Mouse (Mus musculus) intestine, embryonic 16.5 days (tissue): ENCODE results near the gene Gm20388. TPM values are rescaled to one million over a fixed set of nuclear protein-coding genes. Genes with fewer than 3 reads are reported as not detected.

Experiments used
- ATAC-seq: fragments of 200-750 bp; cut with Nextera tagmentation; 2 replicates; pipeline ENCODE4 v1.8.0; 2017; ENCODE audit warnings: moderate TSS enrichment, moderate library complexity
- H3K27ac ChIP-seq: fragments of 300-500 bp; sonication (generic); 2 replicates; pipeline ENCODE4 v1.5.1; 2014; ENCODE audit warnings: mild to moderate bottlenecking, low read length
- H3K27me3 ChIP-seq: fragments of 300-500 bp; sonication (generic); replicated peaks from 2 replicates; pipeline ENCODE4 v1.6.1; 2014; ENCODE audit warnings: low read length, control low read depth, mixed read lengths; ENCODE audit not compliant: control insufficient read depth, insufficient read depth
- H3K36me3 ChIP-seq: fragments of 300-500 bp; sonication (generic); 2 replicates; pipeline ENCODE4 v1.6.1; 2014; ENCODE audit warnings: low read length, control low read depth; ENCODE audit not compliant: control insufficient read depth, insufficient read depth
- H3K4me1 ChIP-seq: fragments of 300-500 bp; sonication (generic); 2 replicates; pipeline ENCODE4 v1.6.1; 2014; ENCODE audit warnings: low read length, control low read depth, mixed read lengths; ENCODE audit not compliant: control insufficient read depth, insufficient read depth
- H3K4me2 ChIP-seq: fragments of 300-500 bp; sonication (generic); 2 replicates; pipeline ENCODE4 v1.6.1; 2014; ENCODE audit warnings: low read depth, low read length, control low read depth
- H3K4me3 ChIP-seq: fragments of 300-500 bp; sonication (generic); 2 replicates; pipeline ENCODE4 v1.5.1; 2014; ENCODE audit warnings: mild to moderate bottlenecking, low read length
- H3K9ac ChIP-seq: fragments of 300-500 bp; sonication (generic); 2 replicates; pipeline ENCODE4 v1.6.1; 2014; ENCODE audit warnings: low read depth, low read length
- H3K9me3 ChIP-seq: fragments of 300-500 bp; sonication (generic); 2 replicates; pipeline ENCODE4 v1.6.1; 2016; ENCODE audit warnings: low read length, control low read depth; ENCODE audit not compliant: control insufficient read depth
- WGBS: fragments of 180-500 bp; shearing (Covaris S2); extraction: QIAGEN DNeasy Blood & Tissue Kit; methylation state at CpG from one replicate; pipeline ENCODE4 v1.1.7; 2014; 5-methylcytosine and 5-hydroxymethylcytosine counted together
- polyA plus RNA-seq: library from polyadenylated mRNA; unstranded; fragments of >200 nt; fragmentation: Nextera tagmentation; extraction: Ambion mirVana; gene quantifications from 2 replicates; pipeline ENCODE4 v1.2.1, GENCODE M21; 2015

Gene Gm20388
- polyA plus RNA-seq, 1 experiment from 2014 or later = 5.8 TPM

DNA sequence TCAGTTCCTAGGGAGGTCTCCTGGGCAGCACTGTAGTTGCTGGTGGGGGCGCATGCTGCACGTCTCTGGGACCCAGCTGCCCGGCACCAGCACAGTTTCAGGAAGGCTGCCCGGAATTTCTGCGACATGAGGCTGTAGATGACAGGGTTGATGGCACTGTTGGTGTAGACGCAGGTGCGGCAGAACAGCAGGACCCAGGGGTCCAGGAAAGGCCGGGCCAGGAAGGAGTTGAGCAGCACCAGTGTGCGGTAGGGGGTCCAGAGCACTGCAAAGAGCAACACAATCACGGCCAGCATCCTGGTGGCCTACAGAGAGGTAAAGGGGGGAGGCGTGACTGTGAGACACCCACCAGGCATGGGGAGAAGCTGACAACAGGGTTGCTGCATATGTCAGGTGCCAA, 2446.6 kb downstream of the Gm20388 start:
- Histone ChIP-seq H3K4me2 (no peak overlapping the region), H3K27ac (no peak overlapping the region), H3K36me3 (no peaks in the 10 kb centered on the region), H3K9ac (0 out of 2 replicates have a peak overlapping the region, but pooled peaks have one; percentile 13), H3K27me3 (no peaks in the 10 kb centered on the region), H3K9me3 (no peaks in the 10 kb centered on the region), H3K4me1 (peaks cover 13% of the 10 kb centered on the region; the same call in 1 of the 2 replicates), H3K4me3 (no peak overlapping the region)
- no peak for ATAC-seq
- 60% methylated on average over 11 of the region's 11 CpGs for WGBS

DNA sequence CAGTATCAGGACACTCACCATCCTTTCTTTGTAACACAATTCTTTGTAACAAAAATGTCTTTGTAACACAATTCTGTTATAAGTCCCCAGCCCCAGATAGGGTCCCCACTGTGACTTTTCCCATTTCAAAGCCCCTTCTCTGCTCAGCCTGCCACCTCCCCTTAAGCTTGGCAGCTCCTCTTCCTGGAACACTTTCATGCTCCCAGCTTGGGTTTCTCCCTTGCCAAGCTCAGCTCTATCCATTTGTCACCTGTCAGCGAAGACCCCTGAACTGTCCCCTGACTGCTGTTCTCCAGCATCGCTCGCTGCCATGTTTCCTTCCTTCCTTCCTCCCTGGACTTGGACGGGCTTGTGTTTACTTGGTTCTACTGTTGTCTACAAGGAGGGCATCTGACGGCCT, 2447.0 kb downstream of the Gm20388 start:
- Histone ChIP-seq H3K4me2 (no peak overlapping the region), H3K27ac (no peak overlapping the region), H3K4me1 (peaks cover 13% of the 10 kb centered on the region; the same call in 1 of the 2 replicates), H3K4me3 (no peak overlapping the region), H3K36me3 (no peaks in the 10 kb centered on the region), H3K9me3 (no peaks in the 10 kb centered on the region), H3K9ac (no peak overlapping the region), H3K27me3 (no peaks in the 10 kb centered on the region)
- WGBS = 71% methylated on average over 5 of the region's 5 CpGs
- no peak for ATAC-seq

DNA sequence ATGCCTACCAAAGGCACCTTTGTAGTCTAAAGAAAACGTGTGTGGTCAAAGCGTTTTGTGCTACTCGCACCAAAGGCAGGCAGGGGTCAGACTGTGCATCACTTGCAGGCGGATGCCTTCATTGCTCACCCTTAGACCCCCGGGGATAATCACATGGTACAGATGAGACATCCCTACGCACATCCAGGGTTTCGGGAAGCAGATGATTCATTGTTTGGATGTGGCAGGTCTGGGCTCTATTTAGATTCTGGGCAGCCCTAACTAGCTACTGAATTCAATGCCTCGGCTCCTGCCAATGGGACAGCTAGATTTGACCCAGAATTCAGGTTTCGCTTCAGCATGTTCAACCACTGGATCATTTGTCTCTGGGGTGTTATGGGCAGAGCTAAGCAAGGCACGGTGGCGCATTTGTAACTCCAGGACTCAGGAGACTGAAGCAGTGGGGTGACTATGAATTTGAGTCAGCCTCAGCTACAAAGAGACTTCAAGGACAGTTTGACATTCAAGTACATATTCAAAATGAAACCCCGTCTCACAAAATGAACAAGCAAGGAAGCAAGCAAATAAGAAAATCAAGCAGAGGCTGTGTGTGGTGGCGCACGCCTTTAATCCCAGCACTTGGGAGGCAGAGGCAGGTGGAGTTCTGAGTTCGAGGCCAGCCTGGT, 2448.6 kb downstream of the Gm20388 start:
- Histone ChIP-seq H3K9ac (no peak overlapping the region), H3K4me1 (peaks cover 10% of the 10 kb centered on the region; the same call in 1 of the 2 replicates), H3K27me3 (no peaks in the 10 kb centered on the region), H3K27ac (no peak overlapping the region), H3K36me3 (no peaks in the 10 kb centered on the region), H3K4me2 (no peak overlapping the region), H3K9me3 (no peaks in the 10 kb centered on the region), H3K4me3 (no peak overlapping the region)
- ATAC-seq = no peak
- WGBS = 78% methylated on average over 15 of the region's 15 CpGs

DNA sequence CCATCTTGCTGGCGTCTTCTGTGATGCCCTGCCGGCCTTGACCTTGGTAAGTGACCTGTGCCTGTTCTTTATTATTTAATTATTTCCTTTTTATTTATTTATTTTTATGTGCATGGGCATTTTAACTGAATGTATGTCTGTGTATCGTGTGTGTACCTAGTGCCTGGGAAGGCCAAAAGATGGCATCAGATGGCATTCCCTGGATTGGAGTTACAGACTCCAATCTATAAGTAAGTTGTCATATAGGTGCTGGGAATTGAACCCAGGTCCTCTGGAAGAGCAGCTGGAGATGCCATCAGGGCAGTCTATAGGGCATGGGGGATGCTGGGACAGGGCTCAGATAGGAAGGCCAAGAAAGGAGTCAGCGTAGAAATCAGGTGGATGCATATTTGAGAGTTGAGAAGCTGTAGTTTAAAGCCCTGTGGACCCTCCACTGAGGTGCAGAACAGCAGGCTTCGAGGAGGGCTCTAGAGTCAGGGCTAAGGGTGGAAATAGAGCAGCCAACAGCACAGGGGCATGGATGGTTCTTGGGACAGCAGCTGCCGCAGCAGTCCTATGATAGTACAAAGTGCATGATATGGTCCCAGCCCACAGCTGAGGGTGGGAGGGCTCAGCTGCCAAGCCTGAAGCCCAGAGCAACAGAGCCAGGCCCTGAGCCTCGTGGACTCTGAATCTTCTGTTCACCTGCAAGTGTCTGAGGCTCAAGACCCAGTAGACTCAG, 2450.2 kb downstream of the Gm20388 start, which contains the start of gene Trhr2:
Gene Trhr2 (minus strand): TSS at position 51 of the 721 bp plus-strand sequence.
- no peak within 1 kb of the TSS for H3K4me3 ChIP-seq
- no peaks in the 10 kb centered on the region for H3K9me3 ChIP-seq
- no peak within 1 kb of the TSS for H3K4me2 ChIP-seq
- H3K9ac ChIP-seq = no peak within 1 kb of the TSS
- no peak within 1 kb of the TSS for H3K27ac ChIP-seq
- H3K27me3 ChIP-seq = no peaks in the 10 kb centered on the region
- ATAC-seq = peak; percentile 70; the same call in 1 of the 2 replicates
- H3K4me1 ChIP-seq = peaks cover 3% of the 10 kb centered on the region; the same call in 1 of the 2 replicates
- H3K36me3 ChIP-seq = no peaks in the 10 kb centered on the region
- WGBS = 71% methylated on average over 7 of the region's 7 CpGs

DNA sequence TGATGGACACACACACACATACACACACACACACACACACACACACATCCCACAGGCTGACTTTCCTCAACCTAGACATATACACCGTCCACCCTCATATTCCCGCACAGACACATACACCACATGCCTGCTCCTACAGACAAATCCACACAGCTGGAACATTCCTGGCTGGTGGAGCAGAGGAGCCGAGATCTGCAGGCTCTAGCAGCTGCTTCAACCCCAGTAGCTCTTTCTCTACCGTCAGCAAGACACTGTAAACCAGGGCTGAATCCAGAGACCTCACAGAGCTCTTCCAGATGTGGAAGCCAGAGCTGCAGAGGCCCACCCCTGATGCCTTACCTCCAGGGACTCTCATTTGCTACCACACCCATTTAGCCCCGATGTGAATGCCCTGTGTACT, 2451.6 kb downstream of the Gm20388 start:
- Histone ChIP-seq H3K9ac (no peak overlapping the region), H3K9me3 (no peaks in the 10 kb centered on the region), H3K4me1 (no peaks in the 10 kb centered on the region), H3K4me3 (no peak overlapping the region), H3K27ac (no peak overlapping the region), H3K36me3 (no peaks in the 10 kb centered on the region), H3K4me2 (no peak overlapping the region), H3K27me3 (no peaks in the 10 kb centered on the region)
- peak; percentile 18; the same call in 1 of the 2 replicates for ATAC-seq
- WGBS = 38% methylated on average over 5 of the region's 5 CpGs

DNA sequence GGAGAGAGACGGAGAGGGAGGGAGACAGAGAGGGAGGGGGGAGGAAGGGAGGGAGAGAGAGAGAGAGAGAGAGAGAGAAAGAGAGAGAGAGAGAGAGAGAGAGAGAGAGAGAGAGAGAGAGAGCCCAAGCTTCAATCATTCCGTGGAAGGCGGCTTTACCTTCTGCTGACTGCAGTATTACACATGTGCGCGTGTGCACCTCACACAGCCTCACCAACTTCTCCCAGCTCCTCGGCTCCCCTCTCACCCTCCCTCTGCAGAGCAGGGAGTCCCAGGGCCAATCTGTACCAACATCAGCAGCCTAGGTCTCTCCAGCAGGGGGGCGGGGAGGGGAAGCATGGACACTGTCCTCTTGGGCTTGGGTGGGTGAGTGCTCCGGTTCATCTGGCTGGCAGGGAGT, 2452.3 kb downstream of the Gm20388 start:
- Histone ChIP-seq H3K27me3 (no peaks in the 10 kb centered on the region), H3K36me3 (no peaks in the 10 kb centered on the region), H3K9me3 (no peaks in the 10 kb centered on the region), H3K4me3 (no peak overlapping the region), H3K9ac (no peak overlapping the region), H3K27ac (no peak overlapping the region), H3K4me1 (no peaks in the 10 kb centered on the region), H3K4me2 (no peak overlapping the region)
- whole genome bisulfite sequencing = 30% methylated on average over 8 of the region's 8 CpGs
- ATAC-seq = no peak

DNA sequence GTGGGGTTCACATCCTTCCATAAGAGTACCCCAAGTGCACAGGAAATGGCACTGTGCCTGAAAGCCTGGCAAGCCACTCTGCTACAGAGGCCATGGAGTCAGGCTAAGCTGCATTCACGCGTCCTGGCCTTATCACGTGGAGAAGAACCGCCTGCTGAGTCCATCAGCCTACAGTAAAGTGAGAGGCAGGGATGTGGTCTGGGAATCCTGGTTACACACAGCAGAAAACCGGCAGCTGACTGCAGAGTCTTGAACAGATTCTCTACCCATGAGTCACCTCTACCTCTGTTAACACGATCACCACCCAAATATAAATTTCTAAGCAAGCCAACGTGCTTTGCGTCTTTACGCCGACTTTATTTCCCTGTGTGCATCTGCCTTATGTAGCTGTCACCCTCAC, 2457.9 kb downstream of the Gm20388 start:
- WGBS = 68% methylated on average over 10 of the region's 10 CpGs
- no peak for ATAC-seq
- H3K9ac ChIP-seq = no peak overlapping the region

DNA sequence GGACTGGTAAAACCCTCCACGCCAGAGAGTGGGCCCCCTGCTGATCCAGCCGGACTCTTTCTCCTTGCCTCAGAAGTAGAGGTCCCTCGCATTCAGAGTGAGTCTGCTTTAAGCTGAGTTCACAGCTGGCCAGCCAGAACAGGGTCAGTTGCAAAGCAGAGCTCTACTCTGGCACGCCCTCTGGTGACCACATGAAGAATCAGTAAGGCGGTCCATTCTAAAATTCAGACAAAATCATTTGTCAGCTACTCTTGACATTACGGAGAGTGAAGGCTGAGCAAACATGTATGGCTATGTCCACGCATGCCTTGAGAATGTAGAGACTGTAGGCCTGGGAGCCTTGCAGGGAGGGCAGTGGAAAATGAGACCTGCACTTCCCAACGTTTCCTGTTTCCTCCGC, 2459.0 kb downstream of the Gm20388 start:
- H3K9ac ChIP-seq = no peak overlapping the region
- peak; percentile 66 for ATAC-seq

More for the DNA sequence above, 2457.9 kb downstream of the Gm20388 start:
- H3K4me3 ChIP-seq = no peak overlapping the region
- H3K9me3 ChIP-seq = no peaks in the 10 kb centered on the region
- no peak overlapping the region for H3K27ac ChIP-seq
- H3K36me3 ChIP-seq = no peaks in the 10 kb centered on the region
- no peak overlapping the region for H3K4me2 ChIP-seq
- H3K4me1 ChIP-seq = no peaks in the 10 kb centered on the region
- H3K27me3 ChIP-seq = no peaks in the 10 kb centered on the region

DNA sequence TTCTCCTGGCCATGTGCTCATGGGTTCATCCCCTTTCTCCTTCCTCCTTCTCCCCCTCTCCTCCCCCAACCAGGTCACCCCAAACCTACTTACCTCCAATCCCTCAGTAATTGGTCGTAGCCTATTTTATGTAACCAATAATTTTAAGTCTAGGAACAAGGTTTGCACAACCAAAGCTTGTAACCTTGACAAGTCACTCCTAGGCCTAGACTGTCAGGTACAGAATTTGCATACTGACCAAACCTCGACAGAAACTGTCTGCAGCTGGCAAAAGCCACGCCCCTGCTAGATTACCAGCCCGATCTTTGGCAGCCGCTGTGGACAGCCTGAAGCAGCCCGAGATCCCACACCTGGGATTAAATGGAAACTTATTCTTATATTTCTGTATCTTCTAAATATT, 2461.1 kb downstream of the Gm20388 start:
- ATAC-seq = no peak
- no peaks in the 10 kb centered on the region for H3K4me1 ChIP-seq
- H3K9ac ChIP-seq = no peak overlapping the region
- H3K4me2 ChIP-seq = no peak overlapping the region
- H3K4me3 ChIP-seq = no peak overlapping the region
- 67% methylated on average over 6 of the region's 6 CpGs for WGBS
- no peaks in the 10 kb centered on the region for H3K27me3 ChIP-seq
- no peaks in the 10 kb centered on the region for H3K36me3 ChIP-seq
- no peaks in the 10 kb centered on the region for H3K9me3 ChIP-seq
- H3K27ac ChIP-seq = no peak overlapping the region

More for the DNA sequence above, 2459.0 kb downstream of the Gm20388 start:
- Histone ChIP-seq H3K4me3 (no peak overlapping the region), H3K27ac (no peak overlapping the region), H3K9me3 (no peaks in the 10 kb centered on the region), H3K4me1 (no peaks in the 10 kb centered on the region), H3K4me2 (no peak overlapping the region), H3K27me3 (no peaks in the 10 kb centered on the region), H3K36me3 (no peaks in the 10 kb centered on the region)
- 7% methylated on average over 9 of the region's 9 CpGs for WGBS
